Mouse (Mus musculus) brown adipose tissue, adult 24 weeks (tissue): ENCODE results near the gene Gm10181. TPM values are rescaled to one million over a fixed set of nuclear protein-coding genes. Genes with fewer than 3 reads are reported as not detected.

Experiments
- H3K27ac ChIP-seq: fragments of 200-500 bp; replicated peaks from 2 replicates; pipeline ENCODE4 v1.5.1; 2012; ENCODE audit warnings: low read depth, mild to moderate bottlenecking, low read length
- H3K4me1 ChIP-seq: fragments of 200-500 bp; 2 replicates; pipeline ENCODE4 v1.6.1; 2012; ENCODE audit warnings: low read length, mixed read lengths; ENCODE audit not compliant: control insufficient read depth, insufficient read depth, insufficient read length
- H3K4me3 ChIP-seq: fragments of 200-500 bp; 2 replicates; pipeline ENCODE4 v1.5.1; 2012; ENCODE audit warnings: low read depth, mild to moderate bottlenecking, low read length, moderate library complexity; ENCODE audit not compliant: insufficient read depth
- polyA plus RNA-seq: library from polyadenylated mRNA; stranded (reverse); fragments of >200 nt; gene quantifications from 2 replicates; pipeline ENCODE4 v1.2.4, GENCODE M21; 2012; ENCODE audit not compliant: missing spikeins, insufficient read depth, insufficient read length

Gene Gm10181
- polyA plus RNA-seq: not detected in 2 replicates

- Histone ChIP-seq H3K4me3 (no peak within 1 kb of the TSS), H3K27ac (no peak within 1 kb of the TSS), H3K4me1 (no peaks in the 10 kb centered on the region)
These were observed at the start of gene Gm10181 for GRCm38 (mm10) chr9:25089122-25089521. Gene Gm10181 (plus strand): TSS chr9:25089422.

- Histone ChIP-seq H3K4me1 (no peaks in the 10 kb centered on the region), H3K27ac (no peak overlapping the region), H3K4me3 (no peak overlapping the region)
These were observed 47.6 kb upstream of the Gm10181 start for GRCm38 (mm10) chr9:25041665-25042064.

- H3K4me3 ChIP-seq: no peak overlapping the region
- no peaks in the 10 kb centered on the region for H3K4me1 ChIP-seq
- no peak overlapping the region for H3K27ac ChIP-seq
These were observed 46.8 kb upstream of the Gm10181 start for GRCm38 (mm10) chr9:25042162-25043111.

- no peak overlapping the region for H3K27ac ChIP-seq
- H3K4me3 ChIP-seq: no peak overlapping the region
- H3K4me1 ChIP-seq: no peaks in the 10 kb centered on the region
These were observed 44.9 kb upstream of the Gm10181 start for GRCm38 (mm10) chr9:25044325-25044724.

- H3K27ac ChIP-seq: no peak overlapping the region
These were observed 40.9 kb upstream of the Gm10181 start for GRCm38 (mm10) chr9:25048289-25048688.

GRCm38 (mm10) chr9:25048940-25049339, 40.3 kb upstream of the Gm10181 start:
- Histone ChIP-seq H3K4me1 (no peaks in the 10 kb centered on the region), H3K27ac (no peak overlapping the region), H3K4me3 (no peak overlapping the region)

More at GRCm38 (mm10) chr9:25048289-25048688, 40.9 kb upstream of the Gm10181 start:
- Histone ChIP-seq H3K4me3 (no peak overlapping the region), H3K4me1 (no peaks in the 10 kb centered on the region)

- H3K27ac ChIP-seq: no peak overlapping the region
- H3K4me3 ChIP-seq: no peak overlapping the region
- H3K4me1 ChIP-seq: no peaks in the 10 kb centered on the region
These were observed 37.3 kb upstream of the Gm10181 start for GRCm38 (mm10) chr9:25051901-25052300.

GRCm38 (mm10) chr9:25055650-25056376, 33.4 kb upstream of the Gm10181 start:
- no peak overlapping the region for H3K4me3 ChIP-seq
- H3K27ac ChIP-seq: no peak overlapping the region
- H3K4me1 ChIP-seq: no peaks in the 10 kb centered on the region

- Histone ChIP-seq H3K27ac (no peak overlapping the region), H3K4me3 (no peak overlapping the region), H3K4me1 (no peaks in the 10 kb centered on the region)
These were observed 30.5 kb upstream of the Gm10181 start for GRCm38 (mm10) chr9:25058726-25059125.

- H3K27ac ChIP-seq: no peak overlapping the region
- H3K4me3 ChIP-seq: no peak overlapping the region
- H3K4me1 ChIP-seq: no peaks in the 10 kb centered on the region; the same call in 1 of the 2 replicates
These were observed 16.6 kb upstream of the Gm10181 start for GRCm38 (mm10) chr9:25072666-25073065.

- H3K27ac ChIP-seq: no peak overlapping the region
- H3K4me3 ChIP-seq: no peak overlapping the region
- H3K4me1 ChIP-seq: no peaks in the 10 kb centered on the region; the same call in 1 of the 2 replicates
These were observed 13.2 kb upstream of the Gm10181 start for GRCm38 (mm10) chr9:25075977-25076376.

GRCm38 (mm10) chr9:25076505-25076904, 12.7 kb upstream of the Gm10181 start:
- Histone ChIP-seq H3K4me1 (no peaks in the 10 kb centered on the region; the same call in 1 of the 2 replicates), H3K4me3 (no peak overlapping the region), H3K27ac (no peak overlapping the region)

GRCm38 (mm10) chr9:25090853-25091252, 1.6 kb downstream of the Gm10181 start:
- Histone ChIP-seq H3K4me1 (no peaks in the 10 kb centered on the region), H3K4me3 (no peak overlapping the region), H3K27ac (no peak overlapping the region)

- no peaks in the 10 kb centered on the region for H3K4me1 ChIP-seq
- no peak overlapping the region for H3K27ac ChIP-seq
- no peak overlapping the region for H3K4me3 ChIP-seq
These were observed 13.7 kb downstream of the Gm10181 start for GRCm38 (mm10) chr9:25102881-25103280.

- Histone ChIP-seq H3K27ac (no peak overlapping the region), H3K4me3 (no peak overlapping the region), H3K4me1 (no peaks in the 10 kb centered on the region)
These were observed 15.4 kb downstream of the Gm10181 start for GRCm38 (mm10) chr9:25104638-25105037.
